Mouse (Mus musculus) bone marrow, adult 2 months (tissue): ENCODE results near the gene Pgs1.

Experiments
- CTCF ChIP-seq: fragments of 200-500 bp; IDR thresholded peaks from 2 replicates; pipeline ENCODE4 v1.5.1; 2011; ENCODE audit warnings: low read length, control low read depth; ENCODE audit not compliant: control insufficient read depth, insufficient read depth
- POLR2A ChIP-seq: fragments of 200-500 bp; IDR thresholded peaks from 2 replicates; pipeline ENCODE4 v1.6.1; 2011; ENCODE audit warnings: low read depth, mild to moderate bottlenecking, control low read depth, low read length, borderline replicate concordance; ENCODE audit not compliant: control insufficient read depth

DNA sequence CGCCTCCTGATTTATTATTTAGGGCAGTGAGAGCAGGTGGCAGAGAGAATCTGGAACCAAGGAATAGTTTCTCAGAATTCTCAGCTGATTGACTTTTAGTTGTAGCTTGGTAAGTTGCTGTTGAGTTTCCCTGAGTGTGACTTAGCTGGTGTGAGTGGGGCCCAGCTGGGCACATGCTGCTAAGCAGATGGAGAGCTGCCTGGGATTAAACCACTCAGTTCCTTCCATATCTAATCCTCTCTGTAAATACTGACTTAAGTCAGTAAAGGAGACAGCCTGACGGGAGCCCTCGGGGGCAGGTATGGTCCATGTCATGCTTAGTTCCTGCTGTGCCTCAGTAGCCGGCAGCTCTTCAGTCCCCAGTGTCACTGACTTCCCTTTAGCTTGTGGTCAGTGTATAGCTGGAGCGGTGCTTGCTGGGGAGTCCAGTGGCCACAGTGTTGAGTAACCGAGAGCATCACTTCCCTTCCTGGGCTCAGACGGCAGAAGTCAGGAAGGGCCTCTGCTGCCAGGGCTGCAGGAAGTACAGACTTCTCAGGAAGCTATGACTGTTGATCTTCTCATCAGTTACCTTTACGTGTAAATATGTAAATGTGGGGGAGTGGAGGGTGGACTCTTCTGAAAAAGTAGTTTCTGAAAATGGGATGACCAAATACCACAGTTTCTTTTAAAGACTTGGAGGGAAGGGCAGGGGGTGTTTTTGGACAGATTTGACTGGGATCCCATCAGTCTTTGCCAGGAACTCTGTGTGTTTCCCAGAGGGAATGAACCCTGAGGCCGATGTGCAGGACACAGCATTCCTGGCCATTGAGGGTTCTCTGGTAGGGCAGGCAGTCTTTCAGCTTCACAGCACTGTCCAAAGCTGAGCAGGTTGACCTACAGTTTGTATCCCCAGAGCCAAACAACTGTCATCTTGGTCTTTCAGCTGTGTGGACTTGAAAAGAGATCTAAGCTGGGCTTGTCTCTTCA, 5.7 kb downstream of the Pgs1 start:
- 0 out of 2 replicates have a peak, but pooled peaks have one; percentile 1 for TF ChIP-seq CTCF
- no peak for TF ChIP-seq POLR2A
